Mouse (Mus musculus) small intestine, adult 2 months (tissue): ENCODE measurements around the gene L3mbtl4. TPM values are rescaled to one million over a fixed set of nuclear protein-coding genes. Genes with fewer than 3 reads are reported as not detected.

Experiments used
- H3K27ac ChIP-seq: fragments of 200-500 bp; 2 replicates; pipeline ENCODE4 v1.5.1; 2012; ENCODE audit warnings: low read depth, low read length, control low read depth, inconsistent platforms; ENCODE audit not compliant: insufficient read depth
- H3K27me3 ChIP-seq: fragments of 200-500 bp; 2 replicates; pipeline ENCODE4 v1.6.1; 2012; ENCODE audit warnings: mild to moderate bottlenecking, moderate library complexity, low read length, inconsistent platforms; ENCODE audit not compliant: control insufficient read depth, insufficient read depth
- H3K36me3 ChIP-seq: fragments of 200-500 bp; 2 replicates; pipeline ENCODE4 v1.6.1; 2012; ENCODE audit warnings: mild to moderate bottlenecking, low read length, control low read depth, inconsistent platforms; ENCODE audit not compliant: control insufficient read depth, insufficient read depth
- H3K4me1 ChIP-seq: fragments of 200-500 bp; 2 replicates; pipeline ENCODE4 v1.6.1; 2012; ENCODE audit warnings: low read length, inconsistent platforms, mixed read lengths; ENCODE audit not compliant: control insufficient read depth, insufficient read depth, insufficient read length
- H3K4me3 ChIP-seq: fragments of 200-500 bp; 2 replicates; pipeline ENCODE4 v1.5.1; 2012; ENCODE audit warnings: low read depth, mild to moderate bottlenecking, control low read depth, inconsistent platforms, low read length, moderate library complexity
- CTCF ChIP-seq: fragments of 200-500 bp; IDR thresholded peaks from 2 replicates; pipeline ENCODE4 v1.5.1; 2012; ENCODE audit warnings: low read depth, mild to moderate bottlenecking, control low read depth, inconsistent platforms, low read length, moderate library complexity, mixed read lengths; ENCODE audit not compliant: insufficient replicate concordance, insufficient read length; ENCODE audit errors: extremely low read depth
- POLR2A ChIP-seq: fragments of 200-500 bp; IDR thresholded peaks from 2 replicates; pipeline ENCODE4 v1.6.1; 2012; ENCODE audit warnings: low read depth, mild to moderate bottlenecking, control low read depth, inconsistent platforms, low read length, moderate library complexity
- WGBS: fragments of 180-500 bp; shearing (Covaris S2); methylation state at CpG from one replicate; pipeline ENCODE4 v1.1.7; 2018; 5-methylcytosine and 5-hydroxymethylcytosine counted together
- polyA plus RNA-seq: library from polyadenylated mRNA; depleted of rRNA; stranded (reverse); fragments of >200 nt; gene quantifications from 2 replicates; pipeline ENCODE4 v1.2.3, GENCODE M21; 2012

Gene L3mbtl4
- polyA plus RNA-seq, 1 experiment = not detected

DNA sequence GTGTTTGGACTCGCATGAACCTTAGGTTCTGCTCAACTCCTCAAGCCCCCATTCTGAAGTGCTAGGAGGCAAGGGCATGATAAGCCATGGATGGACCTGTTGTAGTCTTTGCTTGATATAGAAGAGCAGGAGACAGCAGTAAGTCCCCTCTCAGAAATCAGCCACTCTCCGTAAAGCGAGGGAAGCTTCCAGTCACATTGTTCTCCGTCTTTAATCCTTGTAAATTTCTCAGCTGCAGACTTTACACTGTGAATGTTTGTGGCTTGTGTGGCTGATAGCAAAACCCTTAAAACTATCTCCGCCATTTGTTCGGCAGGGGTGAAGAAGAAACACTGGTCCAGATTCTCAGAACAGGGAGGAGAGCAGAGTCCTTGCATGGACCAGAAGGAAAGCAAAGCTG, 552.7 kb downstream of the L3mbtl4 start, which contains the start of gene Tmem200c:
Gene Tmem200c, plus strand, starts transcription at position 301 of the 400 bp plus-strand sequence.
- 79% methylated on average over 6 of the region's 6 CpGs for WGBS
- no peaks in the 10 kb centered on the region for H3K4me1 ChIP-seq
- H3K27ac ChIP-seq = no peak within 1 kb of the TSS
- no peak for TF ChIP-seq POLR2A
- no peak for TF ChIP-seq CTCF
- H3K4me3 ChIP-seq = no peak within 1 kb of the TSS
- no peaks in the 10 kb centered on the region for H3K36me3 ChIP-seq
- H3K27me3 ChIP-seq = no peaks in the 10 kb centered on the region
